Mouse (Mus musculus): ENCODE data around the gene Ugt1a1. TPM values are rescaled to one million over a fixed set of nuclear protein-coding genes. Genes with fewer than 3 reads are reported as not detected.
"Not testable (repeated sequence)": the region's sequence is repeated elsewhere in the genome, so short reads cannot be mapped to it uniquely, and the experiment has no call there.

Gene Ugt1a1
- not detected in 2 replicates for polyA plus RNA-seq (2015; fragmentation: Nextera tagmentation; extraction: Ambion mirVana)

DNA sequence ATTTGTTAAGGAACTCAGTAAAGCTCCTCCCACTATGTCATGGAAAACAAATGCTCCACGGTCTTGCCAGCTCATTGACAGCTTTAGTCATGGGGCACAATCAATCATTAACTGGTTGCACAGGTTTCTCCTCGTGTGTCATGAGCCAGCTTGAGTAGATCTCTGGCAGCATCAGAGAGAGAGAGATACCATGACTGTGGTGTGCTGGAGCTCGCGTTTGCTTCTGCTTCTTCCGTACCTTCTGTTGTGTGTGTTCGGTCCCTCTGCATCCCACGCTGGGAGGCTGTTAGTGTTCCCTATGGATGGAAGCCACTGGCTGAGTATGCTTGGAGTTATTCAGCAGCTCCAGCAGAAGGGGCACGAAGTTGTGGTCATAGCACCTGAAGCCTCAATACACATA lies at the start of gene Ugt1a1:
Ugt1a1 (plus strand) TSS at position 148 of the 400 bp plus-strand sequence.
- Histone ChIP-seq H3K27me3 (replicated peaks; ENCODE audit: control insufficient read depth, insufficient read depth, low read length) (no peaks in the 10 kb centered on the region), H3K4me3 (ENCODE audit: low read length) (no peak within 1 kb of the TSS), H3K4me1 (ENCODE audit: control insufficient read depth, insufficient read depth, low read depth, low read length) (no peaks in the 10 kb centered on the region), H3K9ac (ENCODE audit: low read depth, low read length) (no peak within 1 kb of the TSS), H3K27ac (ENCODE audit: low read depth, low read length) (no peak within 1 kb of the TSS), H3K4me2 (ENCODE audit: low read length) (no peak within 1 kb of the TSS), H3K9me3 (ENCODE audit: control insufficient read depth, low read length) (peaks cover 55% of the 10 kb centered on the region), H3K36me3 (ENCODE audit: control insufficient read depth, insufficient read depth, low read length) (no peaks in the 10 kb centered on the region)
- 69% methylated on average over 8 of the region's 8 CpGs for WGBS
- no peak for ATAC-seq

DNA sequence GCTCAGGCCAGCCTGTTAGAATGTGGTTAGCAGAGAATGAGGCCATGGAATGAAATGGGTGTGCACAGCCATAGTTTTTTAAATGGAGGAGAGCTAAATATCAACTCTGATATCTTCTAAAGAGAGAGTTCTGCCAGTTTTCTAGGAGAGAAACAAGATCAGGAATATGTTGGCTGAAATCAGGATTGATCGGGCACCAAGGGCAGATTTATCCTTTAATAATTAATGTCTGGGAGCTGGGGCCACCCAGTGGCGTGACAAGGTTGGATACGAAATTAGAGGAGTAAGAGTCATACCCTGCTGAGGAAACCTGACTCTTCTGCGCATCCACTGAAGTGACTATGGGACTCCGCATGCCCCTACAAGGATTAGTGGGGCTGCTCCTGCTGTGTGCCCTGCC lies 46.0 kb upstream of the Ugt1a1 start, which contains the start of gene Ugt1a5:
Ugt1a5 (plus strand) TSS at position 302 of the 400 bp plus-strand sequence.
- ATAC-seq, result no peak
- WGBS, result 79% methylated on average over 5 of the region's 5 CpGs
- H3K27ac ChIP-seq (ENCODE audit: low read depth, low read length), result no peak within 1 kb of the TSS

DNA sequence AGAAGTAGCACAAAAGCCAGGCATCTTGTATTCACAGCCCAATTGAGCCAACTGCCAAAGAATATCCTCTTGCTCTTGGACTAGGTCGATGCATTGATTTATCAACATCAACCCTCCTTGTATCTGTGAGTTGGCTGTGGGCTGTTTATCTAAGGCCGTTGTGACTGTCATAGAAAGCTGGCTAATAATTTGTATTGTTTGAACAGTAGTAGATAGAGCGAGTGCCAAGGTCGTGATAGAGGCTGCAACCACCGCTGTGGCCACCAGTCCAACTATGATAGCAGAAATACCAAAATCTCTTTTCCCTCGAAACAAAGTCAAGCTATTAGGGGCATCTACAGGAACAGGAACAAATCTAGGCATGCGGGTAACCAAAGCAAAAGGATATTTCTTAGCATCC lies 39.6 kb upstream of the Ugt1a1 start:
- not testable (repeated sequence) for H3K9me3 ChIP-seq (ENCODE audit: control insufficient read depth, low read length); H3K27ac ChIP-seq (ENCODE audit: low read depth, low read length); ATAC-seq; H3K36me3 ChIP-seq (ENCODE audit: control insufficient read depth, insufficient read depth, low read length); H3K4me2 ChIP-seq (ENCODE audit: low read length); H3K4me3 ChIP-seq (ENCODE audit: low read length); H3K4me1 ChIP-seq (ENCODE audit: control insufficient read depth, insufficient read depth, low read depth, low read length); H3K27me3 ChIP-seq (replicated peaks; ENCODE audit: control insufficient read depth, insufficient read depth, low read length); H3K9ac ChIP-seq (ENCODE audit: low read depth, low read length)
- WGBS, result 93% methylated on average over 5 of the region's 7 CpGs

More for the DNA sequence above, 46.0 kb upstream of the Ugt1a1 start, which contains the start of gene Ugt1a5:
- no peak within 1 kb of the TSS for H3K9ac ChIP-seq (ENCODE audit: low read depth, low read length)
- H3K36me3 ChIP-seq (ENCODE audit: control insufficient read depth, insufficient read depth, low read length), result no peaks in the 10 kb centered on the region
- no peak within 1 kb of the TSS for H3K4me2 ChIP-seq (ENCODE audit: low read length)
- no peaks in the 10 kb centered on the region for H3K4me1 ChIP-seq (ENCODE audit: control insufficient read depth, insufficient read depth, low read depth, low read length)
- H3K9me3 ChIP-seq (ENCODE audit: control insufficient read depth, low read length), result no peaks in the 10 kb centered on the region
- H3K27me3 ChIP-seq (replicated peaks; ENCODE audit: control insufficient read depth, insufficient read depth, low read length), result no peaks in the 10 kb centered on the region
- H3K4me3 ChIP-seq (ENCODE audit: low read length), result no peak within 1 kb of the TSS

DNA sequence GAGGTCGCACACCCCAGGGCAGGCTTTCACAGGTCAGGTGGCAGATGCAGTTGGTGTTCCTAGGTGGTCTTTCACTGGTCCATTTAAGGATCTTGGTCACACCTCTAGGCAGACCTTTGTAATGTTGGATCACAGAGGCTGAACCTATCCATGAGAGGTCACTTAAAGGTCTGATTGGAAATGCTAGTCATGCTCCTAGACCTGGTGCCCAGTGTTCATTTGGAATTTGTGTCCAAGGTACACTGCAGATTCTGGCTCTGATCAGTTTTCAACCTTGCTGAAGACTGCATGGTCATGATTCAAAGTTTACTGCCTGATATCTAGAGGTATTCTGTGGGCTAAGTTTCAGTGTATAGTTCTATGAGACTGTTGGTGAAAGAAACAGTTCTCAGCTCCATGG lies 32.1 kb upstream of the Ugt1a1 start:
- WGBS, result 88% methylated on average over 1 of the region's 1 CpGs

DNA sequence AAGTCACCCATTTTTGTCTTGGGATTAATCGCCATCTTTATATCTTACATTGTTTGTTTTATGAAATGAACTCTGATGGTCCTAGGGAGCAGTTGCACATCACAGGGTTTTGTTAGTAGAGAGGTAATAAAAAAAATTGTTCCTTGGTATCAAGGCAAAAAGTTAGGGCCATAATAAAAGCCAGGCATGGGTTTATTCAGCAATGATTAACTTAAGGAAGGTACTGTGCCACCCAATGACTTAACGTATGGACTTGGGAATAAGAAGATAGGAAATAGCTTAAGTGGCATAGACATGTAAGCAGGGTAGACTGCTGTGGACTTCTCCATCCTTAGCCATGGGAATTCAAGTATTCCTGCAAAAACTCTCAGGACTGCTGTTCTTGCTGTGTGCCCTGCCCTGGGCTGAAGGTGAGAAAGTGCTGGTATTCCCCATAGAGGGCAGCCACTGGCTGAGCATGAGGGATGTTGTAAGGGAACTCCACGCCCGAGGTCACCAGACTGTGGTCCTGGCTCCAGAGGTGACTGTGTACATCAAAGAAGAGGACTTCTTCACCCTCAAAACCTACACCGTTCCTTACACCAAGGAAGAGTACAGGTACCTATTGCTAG lies 25.3 kb upstream of the Ugt1a1 start:
- WGBS, result 94% methylated on average over 5 of the region's 5 CpGs
- H3K4me2 ChIP-seq (ENCODE audit: low read length), result no peak overlapping the region

More for the DNA sequence above, 32.1 kb upstream of the Ugt1a1 start:
- no peak overlapping the region for H3K4me3 ChIP-seq (ENCODE audit: low read length)
- no peak for ATAC-seq
- H3K27me3 ChIP-seq (replicated peaks; ENCODE audit: control insufficient read depth, insufficient read depth, low read length), result no peaks in the 10 kb centered on the region
- no peaks in the 10 kb centered on the region for H3K36me3 ChIP-seq (ENCODE audit: control insufficient read depth, insufficient read depth, low read length)
- H3K9me3 ChIP-seq (ENCODE audit: control insufficient read depth, low read length), result peaks cover 5% of the 10 kb centered on the region; the same call in 1 of the 2 replicates
- H3K4me1 ChIP-seq (ENCODE audit: control insufficient read depth, insufficient read depth, low read depth, low read length), result no peaks in the 10 kb centered on the region
- H3K9ac ChIP-seq (ENCODE audit: low read depth, low read length), result no peak overlapping the region
- no peak overlapping the region for H3K4me2 ChIP-seq (ENCODE audit: low read length)
- H3K27ac ChIP-seq (ENCODE audit: low read depth, low read length), result no peak overlapping the region

DNA sequence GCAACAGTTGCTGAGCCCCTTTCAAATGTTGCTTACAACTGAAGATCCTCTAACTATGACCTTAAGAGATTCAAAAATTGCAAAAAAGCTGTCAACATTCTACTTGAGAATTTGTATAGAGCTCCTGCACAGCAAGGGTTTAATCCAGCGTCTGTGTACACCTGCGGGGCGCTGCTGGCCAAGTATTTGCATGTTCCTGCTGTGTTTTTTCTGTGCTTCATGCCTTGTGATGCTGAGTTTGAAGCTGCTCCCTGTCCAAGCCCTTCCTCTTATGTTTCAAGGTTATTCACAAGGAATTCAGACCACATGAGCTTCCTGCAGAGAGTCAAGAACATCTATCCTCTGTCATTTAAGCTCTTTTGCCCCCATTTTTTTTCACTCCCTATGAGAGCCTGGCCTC lies 19.6 kb upstream of the Ugt1a1 start:
- H3K4me2 ChIP-seq (ENCODE audit: low read length), result no peak overlapping the region
- no peak for ATAC-seq
- H3K27me3 ChIP-seq (replicated peaks; ENCODE audit: control insufficient read depth, insufficient read depth, low read length), result no peaks in the 10 kb centered on the region
- H3K27ac ChIP-seq (ENCODE audit: low read depth, low read length), result no peak overlapping the region
- 70% methylated on average over 3 of the region's 3 CpGs for WGBS
- H3K36me3 ChIP-seq (ENCODE audit: control insufficient read depth, insufficient read depth, low read length), result no peaks in the 10 kb centered on the region
- no peaks in the 10 kb centered on the region for H3K4me1 ChIP-seq (ENCODE audit: control insufficient read depth, insufficient read depth, low read depth, low read length)
- no peak overlapping the region for H3K9ac ChIP-seq (ENCODE audit: low read depth, low read length)
- no peaks in the 10 kb centered on the region for H3K9me3 ChIP-seq (ENCODE audit: control insufficient read depth, low read length)
- no peak overlapping the region for H3K4me3 ChIP-seq (ENCODE audit: low read length)

More for the DNA sequence above, 25.3 kb upstream of the Ugt1a1 start:
- H3K27me3 ChIP-seq (replicated peaks; ENCODE audit: control insufficient read depth, insufficient read depth, low read length), result no peaks in the 10 kb centered on the region
- H3K27ac ChIP-seq (ENCODE audit: low read depth, low read length), result no peak overlapping the region
- no peak overlapping the region for H3K9ac ChIP-seq (ENCODE audit: low read depth, low read length)
- H3K4me1 ChIP-seq (ENCODE audit: control insufficient read depth, insufficient read depth, low read depth, low read length), result no peaks in the 10 kb centered on the region
- no peaks in the 10 kb centered on the region for H3K9me3 ChIP-seq (ENCODE audit: control insufficient read depth, low read length)
- no peak overlapping the region for H3K4me3 ChIP-seq (ENCODE audit: low read length)
- no peak for ATAC-seq
- H3K36me3 ChIP-seq (ENCODE audit: control insufficient read depth, insufficient read depth, low read length), result no peaks in the 10 kb centered on the region

DNA sequence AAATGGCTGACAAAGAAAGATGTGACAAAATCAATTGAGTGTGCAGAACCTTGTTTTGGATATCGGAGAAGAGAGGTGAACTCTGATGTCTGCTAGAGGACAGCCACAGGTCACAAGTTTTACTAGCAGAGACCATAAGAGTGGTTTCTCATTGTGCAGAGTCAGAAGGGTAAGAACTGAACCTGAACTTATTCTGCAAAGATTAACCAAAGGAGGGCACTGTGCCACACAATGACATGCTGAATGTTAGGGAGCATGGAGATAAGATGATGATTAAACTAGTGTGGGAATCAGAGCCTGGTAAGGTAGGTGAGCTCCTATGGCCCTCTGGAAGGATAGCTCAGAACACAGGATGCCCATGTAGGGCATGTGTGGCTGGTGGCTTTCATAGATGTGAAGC lies 16.1 kb upstream of the Ugt1a1 start:
- Histone ChIP-seq H3K4me2 (ENCODE audit: low read length) (no peak overlapping the region), H3K9me3 (ENCODE audit: control insufficient read depth, low read length) (no peaks in the 10 kb centered on the region), H3K27me3 (replicated peaks; ENCODE audit: control insufficient read depth, insufficient read depth, low read length) (no peaks in the 10 kb centered on the region), H3K4me1 (ENCODE audit: control insufficient read depth, insufficient read depth, low read depth, low read length) (no peaks in the 10 kb centered on the region), H3K36me3 (ENCODE audit: control insufficient read depth, insufficient read depth, low read length) (no peaks in the 10 kb centered on the region), H3K4me3 (ENCODE audit: low read length) (no peak overlapping the region), H3K9ac (ENCODE audit: low read depth, low read length) (no peak overlapping the region), H3K27ac (ENCODE audit: low read depth, low read length) (no peak overlapping the region)
- no peak for ATAC-seq
- WGBS, result 91% methylated on average over 1 of the region's 1 CpGs

DNA sequence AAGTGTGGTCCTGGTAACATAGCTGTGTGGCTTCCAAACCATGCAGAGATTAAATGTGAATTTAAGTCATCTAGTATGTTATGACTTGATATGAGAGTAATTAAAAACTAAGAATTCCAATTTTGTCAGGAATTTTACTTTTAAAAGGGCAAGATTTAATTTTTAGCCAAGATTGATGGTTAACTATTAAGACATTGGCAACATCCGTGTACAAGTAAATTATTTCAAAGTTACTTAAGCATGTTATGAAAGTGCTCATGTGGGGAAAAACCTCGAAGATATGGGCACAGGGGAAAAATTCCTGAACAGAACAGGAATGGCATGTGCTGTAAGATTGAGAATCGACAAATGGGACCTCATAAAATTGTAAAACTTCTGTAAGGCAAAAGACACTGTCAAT lies 14.3 kb upstream of the Ugt1a1 start:
- Histone ChIP-seq H3K4me1 (ENCODE audit: control insufficient read depth, insufficient read depth, low read depth, low read length) (no peaks in the 10 kb centered on the region), H3K4me2 (ENCODE audit: low read length) (no peak overlapping the region), H3K36me3 (ENCODE audit: control insufficient read depth, insufficient read depth, low read length) (no peaks in the 10 kb centered on the region), H3K27ac (ENCODE audit: low read depth, low read length) (no peak overlapping the region), H3K9me3 (ENCODE audit: control insufficient read depth, low read length) (no peaks in the 10 kb centered on the region), H3K27me3 (replicated peaks; ENCODE audit: control insufficient read depth, insufficient read depth, low read length) (no peaks in the 10 kb centered on the region), H3K9ac (ENCODE audit: low read depth, low read length) (no peak overlapping the region), H3K4me3 (ENCODE audit: low read length) (no peak overlapping the region)
- 73% methylated on average over 3 of the region's 3 CpGs for WGBS
- no peak for ATAC-seq

DNA sequence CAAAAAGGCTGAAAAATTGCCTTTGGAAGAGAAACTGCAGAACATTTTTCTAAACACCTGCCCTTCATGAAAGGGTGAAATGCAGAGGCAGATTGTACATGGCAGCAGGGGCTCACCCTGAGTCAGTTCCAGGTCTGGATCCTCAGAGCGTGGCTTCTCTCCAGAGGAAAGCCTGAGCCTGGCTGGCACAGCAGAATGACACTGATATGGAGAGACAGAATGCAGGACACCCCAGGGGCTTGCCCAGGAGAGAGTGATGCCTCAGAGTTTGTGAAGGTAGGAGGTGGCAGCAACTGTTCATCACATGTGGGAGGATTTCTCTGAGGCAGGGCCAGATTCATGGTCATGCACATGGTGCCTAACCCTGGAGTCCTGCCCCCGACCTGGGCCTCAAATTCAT lies 11.8 kb upstream of the Ugt1a1 start:
- Histone ChIP-seq H3K27me3 (replicated peaks; ENCODE audit: control insufficient read depth, insufficient read depth, low read length) (no peaks in the 10 kb centered on the region), H3K9ac (ENCODE audit: low read depth, low read length) (no peak overlapping the region), H3K4me3 (ENCODE audit: low read length) (no peak overlapping the region), H3K9me3 (ENCODE audit: control insufficient read depth, low read length) (peaks cover 6% of the 10 kb centered on the region), H3K27ac (ENCODE audit: low read depth, low read length) (no peak overlapping the region), H3K36me3 (ENCODE audit: control insufficient read depth, insufficient read depth, low read length) (no peaks in the 10 kb centered on the region), H3K4me2 (ENCODE audit: low read length) (no peak overlapping the region), H3K4me1 (ENCODE audit: control insufficient read depth, insufficient read depth, low read depth, low read length) (no peaks in the 10 kb centered on the region)
- WGBS, result 78% methylated on average over 2 of the region's 2 CpGs
- ATAC-seq, result no peak

Data from hindbrain, embryonic 16.5 days (tissue).